Mouse (Mus musculus) left cerebral cortex, postnatal 14 days (tissue): Measurements from ENCODE around the gene Cyp4f14. TPM values are rescaled to one million over a fixed set of nuclear protein-coding genes. Genes with fewer than 3 reads are reported as not detected.
A peak's percentile ranks its signal among the peaks of the same experiment; 100 is the strongest.
"Not testable (repeated sequence)": the region's sequence is repeated elsewhere in the genome, so short reads cannot be mapped to it uniquely, and the experiment has no call there.

Experiments
- DNase-seq, 2 experiments: peaks; one replicate each; pipeline ENCODE4 v3.0.0; 2021 to 2022; ENCODE audit warnings: low spot score in 2 of 2, mixed read lengths in 1 of 2
- intact Hi-C: fragments of 180-260 bp; cut with DNase I; formaldehyde crosslinking; loops from one replicate; pipeline ENCODE4 v1.15.1; 2025
- total RNA-seq, 2 experiments: library from RNA; stranded (reverse); gene quantifications; 2 replicates each; pipeline ENCODE4 v1.2.3; 2021

The Cyp4f14 gene
- total RNA-seq, 2 experiments from 2014 or later: 3.3 to 3.4 TPM

GRCm38 (mm10) chr17:32901751-32902525 is 15.2 kb downstream of the Cyp4f14 start:
- no peak for DNase-seq
- intact Hi-C loops: no loop called here

GRCm38 (mm10) chr17:32895421-32895820 is 21.7 kb downstream of the Cyp4f14 start:
- DNase-seq: no peak
- intact Hi-C loops: no loop called here

DNA sequence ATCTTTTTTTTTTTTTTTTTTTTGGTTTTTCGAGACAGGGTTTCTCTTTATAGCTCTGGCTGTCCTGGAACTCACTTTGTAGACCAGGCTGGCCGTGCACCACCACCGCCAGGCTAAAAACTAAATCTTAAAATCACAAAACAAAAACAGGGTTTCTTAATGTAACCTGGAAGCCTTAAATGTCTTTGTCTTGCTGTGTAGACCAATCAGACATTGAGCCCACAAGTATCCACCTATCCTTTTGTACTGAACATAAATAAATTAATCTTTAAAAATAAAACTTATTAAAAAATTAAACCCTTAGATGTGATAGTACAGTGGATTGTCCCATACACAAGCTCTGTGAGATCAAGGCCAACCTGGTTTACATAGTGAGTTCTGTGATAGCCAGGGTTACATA is 23.2 kb downstream of the Cyp4f14 start:
- no peak for DNase-seq
- intact Hi-C loops: no loop called here

GRCm38 (mm10) chr17:32891239-32892180 is 25.6 kb downstream of the Cyp4f14 start, which contains the start of gene Zfp870:
Gene Zfp870, minus strand, starts transcription at chr17:32891642.
- DNase-seq: peak; percentile 91 to 96
- intact Hi-C loops: no loop called here

- DNase-seq: peak in 1 of 2 experiments; percentile 3
- intact Hi-C loops: no loop called here
These were observed 26.3 kb downstream of the Cyp4f14 start for GRCm38 (mm10) chr17:32890852-32891238.

DNA sequence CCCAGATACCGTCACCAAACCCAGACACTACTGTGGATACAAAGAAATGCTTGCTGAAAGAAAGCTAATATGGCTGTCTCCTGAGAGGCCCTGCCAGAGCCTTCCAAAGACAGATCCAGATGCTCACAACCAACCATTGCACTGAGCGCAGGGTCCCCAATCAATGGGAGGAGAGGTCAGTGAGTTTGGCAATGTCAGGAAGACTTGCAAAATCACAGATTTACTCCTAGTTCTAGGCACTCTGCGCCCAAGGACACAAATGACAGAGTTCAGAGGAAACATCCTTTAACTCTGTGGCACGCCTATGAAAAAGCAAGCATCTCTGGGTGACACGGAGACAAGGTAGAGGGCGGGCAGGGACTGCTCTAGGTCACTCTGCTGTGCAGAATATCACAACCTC is 27.5 kb downstream of the Cyp4f14 start:
- DNase-seq: no peak
- intact Hi-C loops: no loop called here

- intact Hi-C loops: no loop called here
- no peak for DNase-seq
These were observed 36.6 kb downstream of the Cyp4f14 start for GRCm38 (mm10) chr17:32880320-32881218.

GRCm38 (mm10) chr17:32878773-32879172 is 38.4 kb downstream of the Cyp4f14 start:
- no peak for DNase-seq
- intact Hi-C loops: no loop called here

DNA sequence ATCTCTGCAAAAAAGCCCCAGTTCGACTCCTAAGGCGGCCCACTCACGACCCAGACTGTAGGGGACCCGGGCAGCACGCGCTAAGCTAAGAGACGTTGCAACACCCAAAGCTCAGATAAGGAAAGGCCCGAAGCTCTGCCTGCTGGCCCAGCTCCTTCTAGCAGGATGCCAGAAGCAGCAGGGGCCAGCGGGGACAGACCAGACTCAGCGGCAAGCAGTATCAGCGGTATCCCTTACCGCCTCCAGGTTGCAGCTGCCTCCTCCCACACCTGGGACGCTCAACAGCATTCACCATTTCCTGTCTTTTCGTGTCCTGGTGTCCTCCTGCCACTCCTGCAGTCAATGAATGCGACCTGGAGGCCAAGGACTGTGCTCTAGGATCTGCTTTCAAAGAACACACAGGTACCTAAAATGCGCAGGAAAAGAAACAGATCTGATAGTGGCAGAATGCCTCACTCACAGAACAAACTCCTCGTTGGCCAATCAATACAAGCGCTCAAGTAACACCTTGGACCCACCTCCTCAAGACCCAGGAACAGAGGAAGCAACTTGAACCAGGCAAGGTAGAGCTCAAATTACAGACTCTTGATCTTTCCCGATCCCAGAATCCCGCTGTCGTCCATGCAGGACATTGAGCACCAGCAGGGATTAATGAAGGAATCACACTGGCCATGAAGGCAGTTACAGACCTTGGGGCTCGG is 39.5 kb downstream of the Cyp4f14 start:
- no peak for DNase-seq
- intact Hi-C loops: no loop called here

- no peak for DNase-seq
- intact Hi-C loops: no loop called here
These were observed 44.4 kb downstream of the Cyp4f14 start for GRCm38 (mm10) chr17:32872696-32873095.

DNA sequence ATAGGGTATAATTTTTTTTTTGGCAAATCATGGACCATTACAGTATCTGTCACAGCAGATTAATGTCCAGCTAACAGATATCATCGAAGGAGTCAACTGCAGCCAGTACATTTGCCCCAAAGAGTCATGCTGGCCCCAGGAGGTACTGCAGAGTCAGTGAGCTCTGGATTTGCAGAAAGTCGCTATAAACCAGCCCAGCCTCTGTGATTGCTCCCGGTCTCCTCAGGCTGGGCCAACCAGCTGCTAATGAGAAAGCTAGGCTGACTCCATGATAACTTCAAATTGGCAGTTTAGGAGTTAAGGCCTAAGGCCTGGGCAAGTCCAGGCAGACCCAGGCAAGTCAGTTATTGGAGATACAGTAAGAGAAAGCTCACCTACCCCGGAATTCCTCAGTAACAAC is 45.1 kb downstream of the Cyp4f14 start:
- intact Hi-C loops: no loop called here
- no peak for DNase-seq

GRCm38 (mm10) chr17:32871483-32871882 is 45.7 kb downstream of the Cyp4f14 start:
- intact Hi-C loops: no loop called here

GRCm38 (mm10) chr17:32867266-32867665 is 49.9 kb downstream of the Cyp4f14 start:
- DNase-seq, intact Hi-C loops: not testable (repeated sequence)

More at GRCm38 (mm10) chr17:32871483-32871882, 45.7 kb downstream of the Cyp4f14 start:
- DNase-seq: no peak

DNA sequence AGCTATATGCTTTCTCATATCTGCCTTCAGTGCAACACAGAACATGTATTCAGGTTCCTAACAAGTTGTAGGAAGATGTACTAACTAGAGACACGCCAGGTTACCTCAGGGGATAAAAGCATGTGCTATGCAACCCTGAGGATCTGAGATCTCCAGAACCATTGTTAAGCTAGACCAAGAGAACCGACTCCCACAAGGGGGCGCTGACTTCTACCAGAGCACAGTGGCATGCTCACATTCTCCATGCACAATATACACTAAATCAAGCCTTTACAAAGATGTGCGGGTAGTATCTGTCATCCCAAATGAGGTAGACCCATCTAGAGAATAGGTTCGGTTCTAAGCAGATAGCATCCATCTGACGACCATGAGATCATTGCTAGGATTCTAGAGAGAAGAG is 60.4 kb downstream of the Cyp4f14 start:
- intact Hi-C loops: not testable (repeated sequence)

More for the DNA sequence above, 60.4 kb downstream of the Cyp4f14 start:
- DNase-seq: not testable (repeated sequence)

Other genes starting within 250 kb of the Cyp4f14 start
- gene Cyp4f15, start 231.7 kb downstream of the Cyp4f14 start, total RNA-seq: 10 to 100 TPM in 1 of 2 experiments, 1 to 10 TPM in 1; 8.2 to 12.0 TPM
- gene Zfp871, start 129.1 kb downstream of the Cyp4f14 start, total RNA-seq: 10 to 100 TPM; 74.4 to 87.0 TPM
- gene Zfp811, start 107.4 kb downstream of the Cyp4f14 start, total RNA-seq: 1 to 10 TPM; 8.0 to 8.5 TPM
- gene Zfp799, start 87.1 kb downstream of the Cyp4f14 start, total RNA-seq: 10 to 100 TPM; 21.5 to 22.4 TPM
- 1 to 10 TPM; 8.0 to 8.3 TPM for gene Zfp870, start 25.7 kb downstream of the Cyp4f14 start, total RNA-seq
- gene Cyp4f13, start 30.1 kb upstream of the Cyp4f14 start, total RNA-seq: 10 to 100 TPM; 13.3 to 15.1 TPM
- 1 to 10 TPM; 3.1 to 3.4 TPM for gene Zfp472, start 48.5 kb upstream of the Cyp4f14 start, total RNA-seq
- gene Zfp952, start 75.8 kb upstream of the Cyp4f14 start, total RNA-seq: 10 to 100 TPM; 13.6 to 14.6 TPM
- 10 to 100 TPM; 15.8 to 17.6 TPM for gene Zfp763, start 116.1 kb upstream of the Cyp4f14 start, total RNA-seq
- not detected for gene 4921501E09Rik, start 150.7 kb upstream of the Cyp4f14 start, total RNA-seq
- gene Zfp563, start 172.0 kb upstream of the Cyp4f14 start, total RNA-seq: 10 to 100 TPM; 15.6 to 16.5 TPM
- gene Morc2b, start 222.3 kb upstream of the Cyp4f14 start, total RNA-seq: 1 to 10 TPM; 1.5 to 1.6 TPM